Mouse (Mus musculus): Measurements from ENCODE around the gene Spop. TPM values are rescaled to one million over a fixed set of nuclear protein-coding genes. Genes with fewer than 3 reads are reported as not detected.
"Not testable (repeated sequence)": the region's sequence is repeated elsewhere in the genome, so short reads cannot be mapped to it uniquely, and the experiment has no call there.

Gene Spop
- total RNA-seq, 2 experiments from 2014 or later = 151 to 155 TPM

DNA sequence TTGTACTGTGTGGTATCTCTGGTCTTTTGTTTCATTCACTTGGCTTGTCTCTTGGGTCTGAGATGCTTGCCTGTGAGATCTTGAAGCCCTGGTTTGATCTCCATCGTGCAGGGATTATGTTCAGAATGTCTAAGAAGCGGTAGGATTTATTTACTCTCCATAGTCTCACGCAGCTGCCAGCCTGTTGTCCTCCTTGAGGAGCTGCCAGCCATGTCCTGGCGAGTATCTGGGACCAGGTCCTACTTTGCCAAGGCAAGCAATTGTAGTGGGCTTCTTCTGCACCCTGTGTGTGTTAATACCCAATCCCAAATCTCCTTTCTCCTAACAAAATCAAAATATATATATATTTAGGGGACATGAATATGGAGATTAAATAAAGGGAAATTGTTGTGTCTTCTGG lies 79.1 kb downstream of the Spop start:
- no peak for DNase-seq (ENCODE audit: low spot score in 2 of 2)

DNA sequence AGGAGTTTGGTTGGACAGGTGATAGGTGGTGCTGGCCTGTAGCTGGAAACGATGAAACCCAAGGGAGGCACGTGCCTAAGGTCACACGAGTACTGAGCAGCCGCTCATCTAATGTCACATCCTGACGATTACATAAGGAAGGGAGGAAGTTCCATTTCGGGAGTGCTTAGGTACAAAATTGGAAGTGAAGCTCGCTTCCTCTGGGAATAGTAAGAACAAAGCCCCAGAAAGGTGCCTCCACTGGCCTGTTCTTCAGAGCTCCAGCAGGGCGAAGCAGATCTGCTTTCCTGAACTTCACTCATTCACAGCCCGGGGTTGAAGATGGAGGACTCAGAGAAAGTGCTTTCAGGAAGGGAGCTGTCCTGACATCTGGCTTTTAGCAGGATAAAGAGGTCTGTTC lies 80.1 kb downstream of the Spop start:
- no peak for DNase-seq (ENCODE audit: low spot score in 2 of 2)

DNA sequence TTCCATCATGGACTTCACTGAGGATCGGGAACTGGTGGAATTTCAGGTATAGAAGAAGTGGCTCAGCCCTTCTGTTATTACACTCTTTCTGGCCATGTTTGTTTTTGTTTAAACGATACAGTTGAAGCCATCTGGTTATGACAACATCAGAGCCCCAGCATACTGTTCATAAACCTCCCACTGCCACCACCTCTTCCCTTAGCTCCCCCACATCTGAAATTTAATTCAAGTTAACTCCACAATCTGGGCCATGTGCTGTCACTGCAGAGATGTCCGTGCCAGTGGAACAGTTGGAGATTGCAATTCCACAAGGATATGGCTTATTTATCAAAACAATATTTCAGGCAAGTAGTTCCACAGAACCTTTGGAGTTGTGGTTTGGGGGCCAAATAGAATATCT lies 80.5 kb downstream of the Spop start:
- peak in 1 of 2 experiments; percentile 70 for DNase-seq (ENCODE audit: low spot score in 2 of 2)

DNA sequence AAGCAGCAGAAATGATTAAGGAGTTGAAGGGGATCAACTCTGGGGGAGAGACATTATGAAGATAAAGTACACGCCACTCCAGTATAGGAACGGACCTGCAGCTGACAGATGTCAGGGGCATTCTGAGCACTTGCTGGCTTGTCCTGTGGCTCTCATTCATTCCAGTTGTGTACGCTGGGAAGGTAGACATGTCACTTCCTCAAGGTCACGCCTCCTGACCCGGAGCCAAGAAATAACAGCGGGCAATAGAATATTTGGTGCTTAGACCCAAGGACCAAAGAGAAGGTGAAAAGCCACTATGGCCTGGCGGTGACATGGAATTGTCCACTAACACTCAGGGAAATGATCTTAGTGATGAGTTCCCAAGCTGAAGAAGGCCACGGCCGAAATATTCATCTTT lies 82.0 kb downstream of the Spop start:
- no peak for DNase-seq (ENCODE audit: low spot score in 2 of 2)

DNA sequence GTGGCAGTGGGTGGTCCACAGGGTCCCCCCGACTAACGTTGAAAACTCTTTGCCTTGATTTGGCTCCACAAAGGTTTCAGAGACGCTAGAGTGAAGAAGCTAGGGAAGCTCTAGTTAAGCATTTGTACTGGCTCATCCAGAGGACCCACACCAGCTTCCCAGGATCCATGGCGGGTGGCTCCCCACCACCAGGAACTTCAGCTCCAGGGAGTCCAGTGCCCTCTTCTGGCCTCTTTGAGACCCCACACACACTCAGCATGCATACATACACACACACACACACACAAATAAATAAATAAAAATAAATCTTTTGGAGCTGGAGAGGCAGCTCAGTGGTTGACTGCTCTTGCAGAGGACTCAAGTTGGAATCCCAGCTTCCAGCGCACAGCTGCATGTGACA lies 84.0 kb downstream of the Spop start:
- DNase-seq (ENCODE audit: low spot score in 2 of 2) = no peak

DNA sequence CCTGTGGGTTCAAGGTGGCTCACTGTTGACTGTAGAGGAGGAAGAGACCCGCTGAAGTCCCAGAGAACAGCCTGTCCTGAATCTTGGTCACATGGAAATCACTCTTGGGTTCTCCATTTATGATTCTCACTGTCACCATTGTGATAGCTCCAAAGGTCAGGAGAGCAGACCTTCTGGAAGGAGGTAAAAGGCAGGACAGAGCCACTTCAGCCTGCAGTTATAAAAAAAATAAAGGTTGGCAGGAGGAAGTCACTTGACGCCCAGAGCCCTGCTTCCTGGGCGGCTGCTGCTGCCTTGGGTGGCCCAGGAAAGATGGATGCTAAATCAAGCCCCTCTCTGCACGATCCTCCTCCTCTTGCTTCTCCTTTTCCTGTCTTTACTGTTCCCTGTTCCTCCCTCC lies 86.5 kb downstream of the Spop start:
- no peak for DNase-seq (ENCODE audit: low spot score in 2 of 2)

DNA sequence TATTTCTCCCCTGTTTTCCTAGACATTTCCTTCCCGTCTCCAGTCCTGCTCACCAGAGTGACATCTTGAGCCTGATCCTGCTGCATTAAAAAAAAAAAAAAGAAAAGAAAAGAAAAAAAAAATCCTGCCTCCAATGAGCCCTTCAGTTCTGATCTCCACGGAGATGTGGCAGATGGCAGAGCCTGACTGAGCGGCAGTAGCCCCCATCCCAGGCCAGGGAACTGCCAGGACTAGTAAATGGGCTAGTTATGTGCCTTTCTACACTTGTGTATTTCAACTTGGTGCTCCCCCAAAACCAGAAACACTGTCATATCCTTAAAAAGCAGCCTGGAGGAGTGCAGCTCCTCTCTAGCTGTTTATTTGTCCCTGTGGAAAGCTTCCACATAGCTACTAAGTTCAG lies 87.0 kb downstream of the Spop start:
- no peak for DNase-seq (ENCODE audit: low spot score in 2 of 2)

DNA sequence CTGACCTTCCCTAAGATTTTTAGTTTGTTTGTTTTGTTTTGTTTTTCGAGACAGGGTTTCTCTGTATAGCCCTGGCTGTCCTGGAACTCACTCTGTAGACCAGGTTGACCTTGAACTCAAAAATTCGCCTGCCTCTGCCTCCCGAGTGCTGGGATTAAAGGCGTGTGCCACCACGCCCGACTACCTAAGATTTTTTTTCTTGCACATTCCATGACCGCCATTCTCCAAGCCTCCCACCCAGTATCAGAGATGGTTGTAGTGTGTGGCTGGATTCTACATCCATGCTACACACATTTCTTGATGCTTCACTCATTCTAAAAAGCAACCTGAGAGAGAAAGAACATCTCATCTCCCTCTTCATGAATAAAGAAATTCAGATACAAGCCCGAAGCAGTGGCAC lies 87.9 kb downstream of the Spop start:
- not testable (repeated sequence) for DNase-seq (ENCODE audit: low spot score in 2 of 2)

DNA sequence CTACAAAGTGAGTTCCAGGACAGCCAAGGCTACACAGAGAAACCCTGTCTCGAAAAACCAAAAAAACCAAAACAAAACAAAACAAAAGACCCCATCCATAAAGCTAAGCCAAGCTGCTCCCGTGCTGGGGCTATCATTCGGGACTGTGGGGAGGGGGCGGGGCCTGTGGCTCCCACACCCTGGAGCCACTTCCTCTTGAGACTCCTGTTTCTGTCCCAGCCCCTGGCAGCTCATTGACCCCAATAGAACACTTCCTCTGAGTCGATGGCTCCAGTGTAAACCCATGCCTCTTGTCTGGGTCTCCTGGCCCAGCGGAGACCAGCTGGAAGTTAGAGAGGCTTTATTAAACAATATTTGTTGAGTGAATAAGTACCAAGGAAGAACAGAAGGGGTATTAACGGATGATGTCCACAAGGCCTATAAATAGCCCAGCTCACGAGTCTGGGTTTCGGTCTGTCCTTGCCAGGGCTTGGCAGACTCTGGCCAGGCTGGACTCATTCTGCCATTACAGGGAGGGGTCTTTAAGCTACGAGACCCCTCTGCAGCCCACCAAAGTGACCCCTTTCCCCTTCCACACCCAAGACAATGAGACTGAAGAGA lies 89.8 kb downstream of the Spop start:
- DNase-seq (ENCODE audit: low spot score in 2 of 2) = no peak

DNA sequence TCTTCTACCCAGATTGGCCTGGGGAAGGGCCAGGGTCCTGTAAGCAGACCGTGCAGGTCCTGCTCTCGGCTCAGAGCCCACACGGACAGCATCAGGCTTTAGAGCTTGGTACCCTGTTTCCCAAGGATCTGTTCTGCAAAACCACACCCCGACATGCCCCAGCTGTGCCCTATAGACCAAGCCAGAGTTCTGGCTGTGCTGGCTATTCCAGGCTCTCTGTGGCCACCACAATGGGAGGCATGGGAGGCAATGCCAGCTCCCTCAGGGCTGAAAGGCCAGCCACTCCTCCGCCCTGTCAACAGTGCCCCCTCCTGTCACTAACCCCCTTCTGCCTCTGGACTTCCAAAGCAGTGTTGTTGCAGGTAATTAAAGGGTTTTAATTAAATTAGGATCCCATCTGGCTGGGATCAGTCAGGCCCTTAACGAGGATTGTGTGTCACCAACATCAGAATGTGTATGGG lies 90.4 kb downstream of the Spop start:
- DNase-seq (ENCODE audit: low spot score in 2 of 2) = no peak

DNA sequence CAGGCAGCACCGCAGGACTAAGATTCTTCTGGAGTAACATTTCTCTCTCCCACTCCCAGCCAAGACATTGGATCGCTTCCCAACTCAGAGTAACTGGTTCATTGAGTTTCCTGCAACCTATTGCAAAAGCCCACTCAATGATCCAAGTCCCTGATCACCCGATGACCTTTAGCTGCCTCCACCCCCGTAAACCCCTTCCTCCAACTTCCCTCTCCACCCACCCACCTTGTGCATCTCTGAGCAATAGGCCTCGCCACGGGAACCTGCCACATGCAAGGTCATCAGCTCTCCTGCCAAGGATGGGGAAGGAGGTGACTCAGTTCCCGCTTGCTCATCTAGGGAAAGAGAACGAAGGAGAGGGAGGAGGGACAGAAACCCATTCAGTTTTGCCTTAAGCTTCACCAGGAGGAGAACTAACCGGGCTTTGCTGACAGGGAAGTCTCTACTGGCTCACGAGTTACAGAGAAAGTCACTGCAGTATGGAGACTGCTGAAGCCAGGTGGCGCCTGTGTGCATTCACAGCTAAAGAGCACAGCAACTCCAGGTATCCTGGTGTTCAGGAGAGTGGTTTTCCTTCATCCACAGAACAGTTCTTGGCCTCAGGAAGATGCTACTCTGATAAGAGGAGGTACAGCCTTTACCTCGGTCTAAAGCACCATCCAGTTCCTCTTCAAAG lies 93.3 kb downstream of the Spop start:
- no peak for DNase-seq (ENCODE audit: low spot score in 2 of 2)

DNA sequence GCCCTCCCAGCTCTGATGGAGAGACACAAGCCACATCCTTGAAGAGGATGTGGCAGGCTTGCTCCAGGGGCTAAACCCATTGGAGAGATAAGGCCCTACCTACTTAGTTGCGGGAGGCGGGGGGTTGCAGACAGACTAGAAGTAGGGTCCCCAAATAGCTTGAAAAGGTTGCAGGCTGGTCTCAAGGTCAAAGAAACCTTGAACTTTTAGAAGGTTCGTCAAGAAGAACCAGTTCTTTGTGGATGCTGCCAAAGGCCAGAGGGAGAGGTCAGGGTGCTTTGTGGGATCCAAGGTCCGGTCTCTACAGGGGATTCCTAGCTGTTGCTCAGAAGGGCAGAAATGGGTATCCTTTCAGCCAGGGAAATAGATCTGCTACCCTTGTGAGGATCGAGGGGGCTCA lies 93.9 kb downstream of the Spop start:
- no peak for DNase-seq (ENCODE audit: low spot score in 2 of 2)

DNA sequence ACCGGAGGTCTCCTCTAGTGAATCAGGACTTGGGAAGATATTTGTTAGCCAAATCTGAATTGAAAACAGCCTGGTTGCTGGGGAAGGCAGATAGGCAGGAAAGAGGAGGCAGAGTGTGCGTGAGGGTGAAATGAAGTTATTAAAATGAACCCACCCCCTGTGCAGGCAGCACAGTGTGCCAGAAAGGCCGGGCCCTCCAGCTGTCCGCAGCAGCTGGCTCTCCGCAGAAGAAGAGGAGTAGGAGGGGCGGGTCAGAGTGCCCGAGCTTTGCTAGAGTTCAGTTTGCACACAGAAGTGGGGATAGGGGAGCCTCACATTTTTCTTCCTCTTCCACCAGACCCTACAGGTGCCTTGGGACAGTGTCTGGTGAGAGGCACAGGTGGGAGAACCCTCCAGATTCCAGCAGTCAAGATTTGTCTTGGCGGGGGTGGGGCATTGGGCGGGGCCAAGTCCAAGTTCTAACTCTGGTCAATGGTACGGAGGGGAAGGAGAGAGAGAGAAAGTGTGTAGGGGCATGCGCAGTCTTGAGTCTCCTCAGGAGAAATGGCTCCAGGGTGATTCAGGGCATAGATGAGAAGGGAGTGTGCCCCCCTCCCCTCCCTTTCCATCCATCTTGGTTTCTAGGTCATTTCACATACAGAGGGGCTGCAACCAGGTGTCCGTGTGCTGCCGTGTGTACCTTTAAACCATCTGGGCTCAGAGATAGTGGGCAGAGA lies 94.5 kb downstream of the Spop start:
- DNase-seq (ENCODE audit: low spot score in 2 of 2) = no peak

DNA sequence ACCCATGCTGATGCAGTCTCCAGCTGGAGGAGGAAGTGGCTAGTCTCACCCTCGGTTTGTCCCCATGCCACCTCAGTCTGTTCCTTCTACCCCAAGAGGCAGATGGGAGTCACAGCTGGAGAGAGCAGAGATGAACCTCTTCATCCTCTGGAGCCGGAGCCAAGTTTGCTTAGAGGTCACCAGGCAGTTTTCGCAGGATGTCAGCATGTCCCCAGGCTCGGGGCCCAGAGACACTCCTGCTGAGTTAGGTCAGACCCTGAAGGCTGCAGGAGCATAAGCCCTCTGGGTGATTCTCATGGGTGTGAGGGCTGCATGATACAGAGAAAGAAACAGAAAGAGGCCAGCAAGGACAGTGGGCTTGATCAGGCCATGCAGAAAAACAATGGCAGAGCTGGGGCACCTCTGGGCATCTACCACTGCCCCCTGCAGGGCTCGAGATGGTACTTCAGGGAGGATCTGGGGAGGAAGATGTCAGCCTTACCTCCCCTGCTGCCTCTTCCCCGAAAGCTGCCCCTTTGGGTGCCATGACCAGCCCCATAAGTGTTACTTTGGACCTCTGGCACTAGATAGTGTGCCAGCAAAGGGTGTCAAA lies 95.3 kb downstream of the Spop start:
- no peak for DNase-seq (ENCODE audit: low spot score in 2 of 2)

DNA sequence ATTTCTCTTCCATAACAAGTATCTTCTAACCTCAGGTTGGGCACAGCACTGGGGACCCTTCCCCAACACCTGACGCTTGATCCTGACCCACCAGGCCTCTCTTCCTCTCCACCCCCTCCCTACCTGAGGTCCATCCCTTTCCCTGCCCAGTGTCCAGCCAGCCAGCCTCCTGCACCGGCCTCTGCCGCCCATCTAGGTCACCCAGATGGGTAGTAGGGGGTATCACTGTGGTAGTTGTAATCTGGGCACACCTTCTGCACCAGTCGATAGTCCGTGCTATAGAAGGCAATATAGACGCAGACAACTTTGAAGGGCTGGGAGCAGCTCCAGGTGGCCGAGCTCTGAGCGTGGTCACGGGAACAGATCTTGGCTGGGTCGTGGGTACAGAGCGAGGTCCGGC lies 96.8 kb downstream of the Spop start:
- no peak for DNase-seq (ENCODE audit: low spot score in 2 of 2)

DNA sequence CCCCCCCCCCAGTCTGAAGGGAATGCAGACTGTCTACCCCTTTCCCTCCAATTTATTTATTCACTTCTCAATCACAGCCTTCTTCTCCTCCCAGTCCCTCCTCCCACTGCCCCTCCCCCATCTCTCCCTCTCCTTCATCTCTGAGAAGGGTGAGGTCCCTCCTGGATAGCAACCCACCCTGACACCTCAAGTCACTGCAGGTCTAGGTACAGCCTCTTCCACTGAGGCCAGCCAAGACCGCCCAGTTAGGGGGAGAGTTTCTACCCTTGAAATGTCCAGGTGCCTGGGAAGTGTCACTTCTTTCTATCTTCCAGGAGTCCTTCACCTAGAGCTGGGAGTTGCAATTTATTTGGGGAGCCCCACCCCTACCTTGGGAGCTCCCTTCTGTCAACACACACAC lies 98.0 kb downstream of the Spop start:
- no peak for DNase-seq (ENCODE audit: low spot score in 2 of 2)

DNA sequence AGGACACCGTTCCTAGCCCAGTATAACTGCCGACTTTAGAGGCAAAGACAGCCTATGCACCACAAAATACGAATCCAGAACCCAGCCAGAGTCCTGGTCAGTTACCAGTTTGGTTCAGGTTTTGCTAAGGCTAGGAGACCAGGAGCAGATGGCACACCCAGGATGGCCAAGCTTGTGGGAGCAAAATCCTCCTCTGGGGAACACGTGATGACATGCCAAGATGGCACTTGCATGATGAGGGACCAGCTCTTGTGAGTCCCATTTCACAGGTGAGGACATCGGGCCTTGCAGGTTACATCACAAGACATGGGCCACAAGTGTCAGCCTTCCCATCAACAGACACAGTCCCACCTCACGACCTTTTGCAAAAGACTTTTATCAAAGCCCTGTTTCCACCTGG lies 98.5 kb downstream of the Spop start:
- DNase-seq (ENCODE audit: low spot score in 2 of 2) = no peak

DNA sequence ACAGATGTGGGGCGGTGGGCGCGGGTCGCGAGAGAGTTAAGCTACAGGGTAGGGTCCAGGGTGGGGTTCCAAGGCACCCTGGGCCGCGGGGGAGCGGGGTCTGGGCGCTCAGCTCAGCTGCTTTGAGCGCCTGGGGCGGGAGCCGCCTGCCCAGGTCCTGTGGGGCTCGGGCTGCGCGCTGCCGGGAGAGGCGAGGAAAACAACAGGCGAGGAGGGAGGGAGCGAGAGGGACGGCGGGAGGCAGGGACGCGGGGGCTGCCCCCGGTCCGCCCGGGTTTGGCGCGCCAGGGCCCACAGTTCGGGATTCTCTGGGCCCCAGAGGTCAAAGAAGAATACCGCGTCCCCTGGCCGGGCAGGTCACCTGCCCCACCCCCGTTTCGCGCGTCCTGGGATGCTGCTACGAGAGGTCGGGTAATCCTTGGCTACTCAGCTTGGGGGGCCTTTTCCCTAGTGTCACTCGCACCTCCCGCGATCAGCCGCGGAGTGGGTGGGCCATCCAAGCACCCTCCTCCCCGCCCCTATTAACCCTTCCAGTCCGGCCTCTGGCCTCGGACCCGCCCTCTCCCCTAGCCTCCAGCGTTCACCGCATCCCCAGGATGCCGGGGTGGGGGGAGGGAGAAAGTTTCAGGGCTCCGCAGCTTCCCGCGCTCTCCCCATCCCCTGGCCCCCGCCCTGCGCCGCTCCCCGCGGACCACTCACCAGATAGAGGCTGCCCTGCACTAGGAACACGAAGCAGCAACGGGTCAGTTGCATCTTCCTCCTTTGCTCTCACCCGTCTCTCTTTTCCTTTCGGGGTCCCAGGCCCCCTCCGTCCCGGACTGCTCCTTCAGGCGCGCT lies 99.8 kb downstream of the Spop start:
- DNase-seq (ENCODE audit: low spot score in 2 of 2) = no peak

DNA sequence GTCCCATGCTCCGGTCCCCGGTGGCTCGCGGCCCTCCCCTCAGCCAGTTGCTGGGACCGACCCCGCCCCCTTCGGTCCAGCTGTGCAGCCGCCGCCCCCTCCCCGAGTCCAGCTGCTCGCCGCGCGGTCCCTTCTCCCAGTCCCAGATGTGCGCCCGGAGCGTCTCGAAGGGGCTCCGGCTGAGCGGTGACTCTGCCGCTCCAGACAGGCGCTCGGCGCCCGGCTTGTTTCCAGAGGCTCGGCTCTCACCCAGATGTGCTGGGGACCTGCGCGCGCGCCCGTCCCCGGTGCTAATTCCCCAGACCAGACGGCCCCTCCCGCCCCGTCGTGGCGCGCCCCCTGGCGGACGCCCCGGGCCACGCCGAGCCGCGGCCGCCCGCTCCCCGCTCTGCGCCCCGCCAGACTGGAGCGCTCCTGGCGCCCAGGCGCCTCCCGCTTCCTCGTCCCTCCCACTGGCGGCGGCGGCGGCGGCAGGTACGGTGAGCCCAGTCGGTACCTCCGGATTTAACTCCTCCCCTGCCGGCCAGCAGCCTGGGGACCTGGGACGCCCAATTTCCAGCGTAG lies 100.5 kb downstream of the Spop start, which contains the start of gene Nxph3:
Gene Nxph3 (minus strand): TSS at position 273 of the 564 bp plus-strand sequence.
- DNase-seq (ENCODE audit: low spot score in 2 of 2) = peak in 1 of 2 experiments; percentile 41

DNA sequence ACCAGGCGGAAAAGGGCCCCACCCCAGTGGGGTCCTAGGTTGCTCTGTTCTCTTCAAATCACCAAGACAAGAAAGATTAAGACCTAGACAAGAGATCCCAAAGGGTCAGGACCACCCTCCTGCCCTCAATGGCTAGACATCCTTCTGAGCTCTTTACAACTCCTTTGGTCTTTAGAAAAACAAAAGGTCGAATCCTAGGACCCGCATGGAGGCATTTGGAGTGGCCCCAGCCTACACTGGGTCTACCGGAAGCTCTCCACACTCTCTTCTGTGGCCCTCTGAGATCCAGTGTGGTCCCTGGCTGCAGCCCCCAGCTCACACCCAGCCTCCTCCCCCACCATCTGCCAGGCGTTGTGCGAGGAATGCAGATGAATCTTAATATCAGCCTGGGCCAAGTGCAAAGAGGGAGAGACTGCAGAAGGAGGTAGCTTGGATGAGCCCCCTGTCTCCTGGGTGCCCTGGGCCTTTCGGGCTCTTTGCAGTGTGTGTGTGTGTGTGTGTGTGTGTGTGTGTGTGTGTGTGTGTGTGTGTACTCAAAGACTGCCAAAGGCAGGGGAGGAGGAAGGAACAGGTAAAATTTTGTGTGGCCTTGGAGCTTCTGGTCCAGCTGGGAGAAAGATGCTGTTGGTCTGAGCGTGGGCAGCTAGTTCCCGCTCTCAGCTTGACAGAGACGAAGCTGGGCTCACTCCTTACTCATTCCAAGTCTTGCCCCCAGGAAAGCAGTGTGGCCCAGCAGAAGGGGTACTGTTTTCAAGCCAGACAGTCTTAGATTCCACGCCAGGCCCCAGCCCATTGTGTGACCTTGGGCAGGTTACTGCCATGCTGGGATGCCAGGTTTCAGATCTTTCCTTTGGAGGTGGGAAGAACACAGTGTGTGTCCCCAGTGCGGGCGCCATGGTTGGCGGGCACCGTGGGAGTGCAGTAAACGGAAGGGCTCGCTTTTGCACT lies 101.8 kb downstream of the Spop start:
- DNase-seq (ENCODE audit: low spot score in 2 of 2) = no peak
